Mouse (Mus musculus) G1E (cell line): ENCODE measurements around the gene Efna4.

ENCODE experiments used
- CTCF ChIP-seq: IDR thresholded peaks from 2 replicates; pipeline ENCODE4 v1.5.1; 2012; ENCODE audit warnings: low read depth, low read length, inconsistent platforms, mixed read lengths
- GATA1 ChIP-seq: IDR thresholded peaks from 2 replicates; pipeline ENCODE4 v1.6.1; 2012; ENCODE audit warnings: borderline replicate concordance, low read length, inconsistent platforms, mixed read lengths
- GATA2 ChIP-seq: IDR thresholded peaks from 2 replicates; pipeline ENCODE4 v1.6.1; 2012; ENCODE audit warnings: low read depth, low read length, inconsistent platforms, borderline replicate concordance
- POLR2AphosphoS5 ChIP-seq: IDR thresholded peaks from 2 replicates; pipeline ENCODE4 v1.6.1; 2012; ENCODE audit warnings: low read depth, low read length, inconsistent platforms; ENCODE audit not compliant: insufficient replicate concordance
- TAL1 ChIP-seq: conservative IDR thresholded peaks from 2 replicates; pipeline ENCODE4 v1.6.1; 2012; ENCODE audit warnings: low read depth, low read length, inconsistent platforms, mixed read lengths

DNA sequence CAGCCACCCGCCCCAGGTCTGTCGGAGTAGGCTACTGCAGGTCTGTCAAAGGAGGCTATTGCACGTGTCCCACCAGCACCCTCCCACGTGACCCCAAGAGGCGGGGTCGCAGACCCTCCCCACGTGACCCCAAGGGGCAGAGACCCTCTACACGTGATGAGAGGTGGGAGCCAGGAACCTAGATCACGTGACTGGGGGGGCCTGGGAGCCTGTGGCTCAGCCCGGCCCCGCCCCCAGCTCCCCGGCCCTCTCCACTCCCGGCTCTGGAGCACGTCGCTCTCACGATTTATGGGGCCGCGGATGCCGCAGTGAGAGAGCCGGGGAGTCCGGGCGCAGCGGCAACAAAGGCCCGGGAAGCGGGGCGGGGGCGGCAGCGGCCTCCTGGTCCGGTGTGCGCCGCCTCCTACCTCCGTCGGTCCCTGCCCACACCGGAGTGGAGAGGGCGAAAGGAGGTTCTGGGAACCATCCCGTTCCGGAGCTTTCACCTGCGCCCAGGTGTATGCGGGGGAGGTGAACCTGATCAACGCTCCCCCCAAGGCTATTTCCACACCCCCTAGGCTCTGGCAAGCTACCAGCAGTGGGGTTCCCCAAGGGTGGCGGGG, 17.1 kb downstream of the Efna4 start:
- TF ChIP-seq CTCF (no peak), TAL1 (no peak), GATA1 (no peak), POLR2AphosphoS5 (no peak), GATA2 (no peak)
